Mouse (Mus musculus): Measurements from ENCODE around the gene Tnfaip6. TPM values are rescaled to one million over a fixed set of nuclear protein-coding genes. Genes with fewer than 3 reads are reported as not detected.

Tnfaip6 gene
- polyA plus RNA-seq, 1 experiment: 0.28 TPM

DNA sequence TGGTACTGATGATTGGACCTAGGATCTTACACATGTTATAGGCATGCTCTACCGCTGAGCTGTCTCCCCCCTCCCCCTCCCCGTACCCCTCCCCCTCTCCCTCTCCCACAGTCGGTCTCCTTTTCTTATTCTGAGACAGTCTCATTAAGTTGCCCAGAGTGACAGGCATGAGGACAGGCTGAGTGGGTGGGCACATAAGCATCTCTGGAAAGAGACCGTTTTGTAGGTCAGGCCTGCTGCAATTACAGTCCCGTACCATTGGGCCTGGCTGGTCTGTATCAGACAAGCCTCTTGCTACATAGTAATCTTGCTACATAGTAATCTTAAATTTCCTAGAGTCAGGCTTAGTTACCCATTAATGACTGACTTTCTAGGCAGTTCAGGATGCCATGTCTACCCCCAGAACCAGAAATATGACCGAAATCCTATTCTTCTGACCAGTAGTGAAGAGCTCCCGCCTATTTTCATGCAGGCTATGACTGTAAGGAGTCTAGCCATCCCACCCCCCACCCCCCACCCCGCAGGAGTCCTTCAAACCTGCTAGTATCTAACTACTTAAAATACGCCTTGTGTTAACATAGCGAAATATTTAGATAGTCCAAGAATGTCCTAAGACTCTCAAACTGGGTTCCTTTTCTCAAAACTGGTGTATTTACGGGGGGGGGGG, 747 bp upstream of the Tnfaip6 start:
- Histone ChIP-seq H3K27ac (ENCODE audit: insufficient read depth, low read depth, low read length) (no peak overlapping the region), H3K4me1 (ENCODE audit: control insufficient read depth, insufficient read depth, low read length) (0 out of 2 replicates have a peak, but pooled peaks cover 3% of the 10 kb centered on the region), H3K36me3 (ENCODE audit: control insufficient read depth, insufficient read depth, low read length) (no peaks in the 10 kb centered on the region), H3K4me3 (ENCODE audit: insufficient read depth, low read depth, low read length) (no peak overlapping the region), H3K27me3 (replicated peaks; ENCODE audit: control insufficient read depth, insufficient read depth, low read length) (peaks cover 1% of the 10 kb centered on the region; the same call in 1 of the 2 replicates)
- no peak for DNase-seq
- WGBS: 52% methylated on average over 11 of the region's 11 CpGs
- no peak for TF ChIP-seq CTCF (conservative IDR thresholded peaks at IDR 0.05; ENCODE audit: insufficient read depth, insufficient read length, low read depth, low read length)
- TF ChIP-seq POLR2A (IDR thresholded peaks at IDR 0.05; ENCODE audit: low read depth, low read length): no peak

DNA sequence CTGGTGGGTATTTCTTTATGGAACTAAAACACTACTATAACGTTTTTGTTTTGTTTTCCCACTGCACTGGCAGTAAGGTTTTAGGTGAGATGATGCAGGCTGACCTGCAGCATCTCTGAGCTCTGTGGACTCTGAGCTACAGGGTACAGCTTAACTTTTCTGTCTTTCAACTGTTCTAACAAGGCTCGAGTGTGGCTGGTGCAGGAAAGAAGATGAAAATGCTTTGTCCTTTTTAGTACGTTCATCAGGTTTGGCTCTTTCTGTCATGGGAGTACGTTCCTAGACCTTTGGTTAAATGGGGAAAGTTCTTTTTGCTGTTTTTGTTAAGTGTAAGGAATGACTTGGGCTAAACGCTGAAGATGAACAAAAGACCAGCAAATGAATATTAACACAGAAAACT, 749 bp downstream of the Tnfaip6 start:
- no peak overlapping the region for H3K4me3 ChIP-seq (ENCODE audit: insufficient read depth, low read depth, low read length)
- 0 out of 2 replicates have a peak, but pooled peaks cover 3% of the 10 kb centered on the region for H3K4me1 ChIP-seq (ENCODE audit: control insufficient read depth, insufficient read depth, low read length)
- peaks cover 1% of the 10 kb centered on the region; the same call in 1 of the 2 replicates for H3K27me3 ChIP-seq (replicated peaks; ENCODE audit: control insufficient read depth, insufficient read depth, low read length)
- TF ChIP-seq POLR2A (IDR thresholded peaks at IDR 0.05; ENCODE audit: low read depth, low read length): no peak
- no peak for TF ChIP-seq CTCF (conservative IDR thresholded peaks at IDR 0.05; ENCODE audit: insufficient read depth, insufficient read length, low read depth, low read length)
- no peak overlapping the region for H3K27ac ChIP-seq (ENCODE audit: insufficient read depth, low read depth, low read length)
- no peaks in the 10 kb centered on the region for H3K36me3 ChIP-seq (ENCODE audit: control insufficient read depth, insufficient read depth, low read length)
- WGBS: 64% methylated on average over 5 of the region's 5 CpGs
- no peak for DNase-seq

DNA sequence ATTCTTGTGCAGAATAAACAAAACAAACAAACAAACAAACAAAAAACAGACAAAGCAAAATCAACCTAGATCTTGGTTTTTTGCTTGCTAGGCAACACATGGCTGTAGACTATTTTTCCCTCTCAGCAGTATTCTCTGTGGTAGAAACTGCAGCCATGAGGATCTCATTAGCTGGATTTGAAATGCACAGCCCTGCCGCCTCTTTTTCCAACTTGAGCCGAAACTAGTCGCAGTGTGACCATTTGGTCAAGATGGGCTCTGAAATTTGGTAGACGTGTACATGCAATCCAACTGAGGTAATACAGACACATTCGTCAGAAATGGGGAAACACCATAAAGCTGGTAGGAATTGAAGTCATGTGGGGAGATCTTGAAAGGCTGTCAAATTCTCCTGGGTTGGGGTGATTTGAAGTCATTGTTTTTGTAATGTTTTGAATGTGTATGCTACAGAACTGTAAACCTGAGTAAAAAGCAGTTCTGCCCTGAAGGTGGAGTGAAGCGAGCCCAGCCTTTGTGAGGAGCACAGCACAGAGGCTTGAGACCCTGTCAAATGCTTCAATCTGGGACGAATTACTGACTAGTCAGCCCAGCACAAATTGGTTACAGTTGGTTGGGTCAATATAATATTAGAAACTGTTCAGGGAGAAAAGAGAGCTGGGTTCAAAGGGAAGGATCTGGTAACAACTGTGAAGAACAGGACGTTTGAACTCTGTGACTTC, 1.4 kb downstream of the Tnfaip6 start:
- Histone ChIP-seq H3K36me3 (ENCODE audit: control insufficient read depth, insufficient read depth, low read length) (no peaks in the 10 kb centered on the region), H3K27ac (ENCODE audit: insufficient read depth, low read depth, low read length) (no peak overlapping the region), H3K27me3 (replicated peaks; ENCODE audit: control insufficient read depth, insufficient read depth, low read length) (peaks cover 1% of the 10 kb centered on the region; the same call in 1 of the 2 replicates), H3K4me3 (ENCODE audit: insufficient read depth, low read depth, low read length) (no peak overlapping the region), H3K4me1 (ENCODE audit: control insufficient read depth, insufficient read depth, low read length) (0 out of 2 replicates have a peak, but pooled peaks cover 3% of the 10 kb centered on the region)
- DNase-seq: no peak
- WGBS: 73% methylated on average over 8 of the region's 8 CpGs
- no peak for TF ChIP-seq CTCF (conservative IDR thresholded peaks at IDR 0.05; ENCODE audit: insufficient read depth, insufficient read length, low read depth, low read length)
- no peak for TF ChIP-seq POLR2A (IDR thresholded peaks at IDR 0.05; ENCODE audit: low read depth, low read length)

DNA sequence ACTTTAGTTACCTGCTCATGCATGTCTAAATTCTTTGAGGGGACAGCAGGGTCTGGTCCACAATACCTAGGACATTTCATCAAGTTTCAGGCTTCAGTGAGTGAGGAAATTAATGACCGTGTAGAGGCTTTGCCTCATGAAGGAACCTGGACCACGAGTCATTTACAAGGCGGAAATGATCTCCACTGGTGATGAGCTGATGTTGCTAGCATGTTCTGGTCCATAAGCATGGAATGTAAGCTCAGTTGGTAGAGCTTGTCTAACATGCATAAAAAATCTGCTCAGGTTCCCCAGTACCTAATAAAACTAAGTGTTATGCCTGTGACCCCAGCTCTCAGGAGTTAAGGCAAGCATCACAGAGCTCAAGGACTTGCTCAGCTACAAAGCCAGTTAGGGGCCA, 4.3 kb downstream of the Tnfaip6 start:
- TF ChIP-seq POLR2A (IDR thresholded peaks at IDR 0.05; ENCODE audit: low read depth, low read length) (no peak), CTCF (conservative IDR thresholded peaks at IDR 0.05; ENCODE audit: insufficient read depth, insufficient read length, low read depth, low read length) (no peak)
- H3K4me3 ChIP-seq (ENCODE audit: insufficient read depth, low read depth, low read length): no peak overlapping the region
- 31% methylated on average over 3 of the region's 3 CpGs for WGBS

DNA sequence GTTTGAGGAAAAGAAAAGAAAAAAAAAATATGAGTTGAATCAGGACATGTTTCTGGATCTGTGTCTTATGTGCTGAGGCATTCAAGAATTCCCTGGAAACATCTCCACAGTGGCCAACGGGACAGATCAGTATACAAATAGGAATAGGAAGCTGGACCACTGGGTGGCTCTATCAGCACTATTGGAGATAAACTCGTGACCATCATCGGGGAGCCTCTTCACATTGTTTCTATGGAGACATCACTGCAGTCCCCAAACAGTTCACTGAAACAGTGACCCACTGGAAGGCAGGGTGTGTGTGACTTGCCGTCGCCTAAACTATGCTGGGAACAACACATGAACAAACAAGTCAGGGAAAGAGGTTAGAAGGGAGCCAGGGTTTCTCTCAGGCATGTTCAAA, 4.9 kb downstream of the Tnfaip6 start:
- Histone ChIP-seq H3K27ac (ENCODE audit: insufficient read depth, low read depth, low read length) (no peak overlapping the region), H3K4me3 (ENCODE audit: insufficient read depth, low read depth, low read length) (no peak overlapping the region), H3K27me3 (replicated peaks; ENCODE audit: control insufficient read depth, insufficient read depth, low read length) (0 out of 2 replicates have a peak, but pooled peaks cover 1% of the 10 kb centered on the region), H3K4me1 (ENCODE audit: control insufficient read depth, insufficient read depth, low read length) (0 out of 2 replicates have a peak, but pooled peaks cover 3% of the 10 kb centered on the region), H3K36me3 (ENCODE audit: control insufficient read depth, insufficient read depth, low read length) (no peaks in the 10 kb centered on the region)
- no peak for DNase-seq
- WGBS: 59% methylated on average over 5 of the region's 5 CpGs
- no peak for TF ChIP-seq CTCF (conservative IDR thresholded peaks at IDR 0.05; ENCODE audit: insufficient read depth, insufficient read length, low read depth, low read length)
- no peak for TF ChIP-seq POLR2A (IDR thresholded peaks at IDR 0.05; ENCODE audit: low read depth, low read length)

More for the DNA sequence above, 4.3 kb downstream of the Tnfaip6 start:
- no peaks in the 10 kb centered on the region for H3K36me3 ChIP-seq (ENCODE audit: control insufficient read depth, insufficient read depth, low read length)
- 0 out of 2 replicates have a peak, but pooled peaks cover 3% of the 10 kb centered on the region for H3K4me1 ChIP-seq (ENCODE audit: control insufficient read depth, insufficient read depth, low read length)
- H3K27ac ChIP-seq (ENCODE audit: insufficient read depth, low read depth, low read length): no peak overlapping the region
- no peak for DNase-seq
- H3K27me3 ChIP-seq (replicated peaks; ENCODE audit: control insufficient read depth, insufficient read depth, low read length): 0 out of 2 replicates have a peak, but pooled peaks cover 1% of the 10 kb centered on the region

DNA sequence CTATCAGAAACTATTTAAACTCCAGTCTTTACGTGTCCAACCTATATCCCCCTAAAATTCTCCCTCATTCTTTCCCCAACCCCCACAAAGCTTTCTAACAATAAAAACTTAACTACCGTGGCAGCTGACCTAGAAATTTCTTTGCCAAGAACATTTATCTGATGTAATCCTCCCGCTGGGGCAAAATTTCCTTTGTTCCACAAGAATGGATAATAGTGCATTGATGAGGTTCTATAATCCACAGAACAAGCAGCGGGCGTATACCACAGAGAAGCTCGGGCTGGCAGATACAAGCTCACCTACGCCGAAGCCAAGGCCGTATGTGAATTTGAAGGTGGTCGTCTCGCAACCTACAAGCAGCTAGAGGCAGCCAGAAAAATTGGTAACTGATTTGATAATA, 5.7 kb downstream of the Tnfaip6 start:
- no peak overlapping the region for H3K27ac ChIP-seq (ENCODE audit: insufficient read depth, low read depth, low read length)
- H3K36me3 ChIP-seq (ENCODE audit: control insufficient read depth, insufficient read depth, low read length): no peaks in the 10 kb centered on the region
- no peak for DNase-seq
- no peaks in the 10 kb centered on the region for H3K4me1 ChIP-seq (ENCODE audit: control insufficient read depth, insufficient read depth, low read length)
- H3K4me3 ChIP-seq (ENCODE audit: insufficient read depth, low read depth, low read length): no peak overlapping the region
- no peak for TF ChIP-seq CTCF (conservative IDR thresholded peaks at IDR 0.05; ENCODE audit: insufficient read depth, insufficient read length, low read depth, low read length)
- TF ChIP-seq POLR2A (IDR thresholded peaks at IDR 0.05; ENCODE audit: low read depth, low read length): no peak
- H3K27me3 ChIP-seq (replicated peaks; ENCODE audit: control insufficient read depth, insufficient read depth, low read length): no peaks in the 10 kb centered on the region
- 87% methylated on average over 11 of the region's 11 CpGs for WGBS

DNA sequence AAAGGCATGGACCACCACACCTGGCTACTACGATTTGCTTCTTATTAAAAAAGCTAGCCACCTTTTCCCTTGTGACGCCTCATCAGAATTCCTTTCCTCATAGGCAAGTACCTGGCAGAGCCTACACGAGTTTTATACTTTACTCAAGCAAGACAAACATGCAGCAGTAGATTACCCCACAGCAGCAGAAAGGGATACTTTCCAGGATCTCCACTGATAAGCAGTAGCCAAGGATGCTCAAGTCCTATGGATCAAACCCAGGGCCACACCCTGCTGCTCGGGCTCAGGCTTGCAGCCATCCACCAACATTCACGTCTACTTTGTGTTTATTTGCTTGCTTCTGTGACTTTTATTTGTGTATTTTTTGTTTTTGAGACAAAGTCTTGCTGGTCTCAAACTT, 8.2 kb downstream of the Tnfaip6 start:
- Histone ChIP-seq H3K4me1 (ENCODE audit: control insufficient read depth, insufficient read depth, low read length) (no peaks in the 10 kb centered on the region), H3K27ac (ENCODE audit: insufficient read depth, low read depth, low read length) (no peak overlapping the region), H3K4me3 (ENCODE audit: insufficient read depth, low read depth, low read length) (no peak overlapping the region), H3K27me3 (replicated peaks; ENCODE audit: control insufficient read depth, insufficient read depth, low read length) (no peaks in the 10 kb centered on the region), H3K36me3 (ENCODE audit: control insufficient read depth, insufficient read depth, low read length) (no peaks in the 10 kb centered on the region)
- no peak for TF ChIP-seq CTCF (conservative IDR thresholded peaks at IDR 0.05; ENCODE audit: insufficient read depth, insufficient read length, low read depth, low read length)
- 83% methylated on average over 5 of the region's 5 CpGs for WGBS
- DNase-seq: no peak
